Mouse (Mus musculus) cerebellum, adult 11 months (tissue): ENCODE measurements around the gene Cpeb2.

Source experiments
- DNase-seq: peaks from one replicate; pipeline ENCODE4 v3.0.0; 2022

Cpeb2 gene

DNA sequence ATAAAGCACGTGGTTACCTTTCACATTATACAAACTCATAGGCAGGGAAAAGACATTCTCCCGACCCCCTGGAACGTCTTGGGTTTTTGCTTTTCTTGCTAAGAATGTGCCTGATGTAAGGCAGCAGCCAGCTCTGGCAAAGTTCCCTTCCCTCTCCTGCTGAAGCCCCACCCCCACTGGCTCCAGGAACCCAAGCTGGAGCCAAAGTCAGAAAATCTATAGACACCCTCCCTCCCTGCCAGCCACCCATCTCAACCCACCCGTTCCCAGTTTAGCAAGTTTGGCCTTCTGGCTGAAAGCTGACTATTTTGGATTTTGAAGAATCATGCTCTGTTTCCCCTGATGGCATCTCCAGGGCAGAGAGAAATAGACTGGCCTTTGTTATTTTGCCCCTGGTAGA, 95.6 kb downstream of the Cpeb2 start:
- no peak for DNase-seq

DNA sequence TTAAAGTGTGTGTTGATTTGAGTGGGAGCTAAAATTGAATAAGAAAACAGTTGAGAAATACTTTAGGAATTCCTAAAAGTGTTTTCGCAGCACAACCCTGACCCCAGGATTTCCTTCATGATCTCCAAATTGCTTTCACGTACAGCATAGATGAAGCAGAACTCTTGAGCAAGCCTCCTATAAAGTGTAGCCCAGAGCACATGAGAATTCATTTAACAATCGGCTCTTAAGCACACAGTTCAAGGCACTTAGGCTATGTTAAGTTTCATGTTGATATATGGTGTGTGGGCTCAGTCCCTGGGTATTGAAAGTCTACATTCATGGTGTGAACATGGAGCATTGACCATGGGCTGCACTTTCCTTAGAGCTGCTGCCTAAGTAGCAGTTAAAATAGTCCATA, 97.3 kb downstream of the Cpeb2 start:
- DNase-seq = no peak

- DNase-seq = no peak
These were observed 101.5 kb downstream of the Cpeb2 start for GRCm38 (mm10) chr5:43334469-43334868.

DNA sequence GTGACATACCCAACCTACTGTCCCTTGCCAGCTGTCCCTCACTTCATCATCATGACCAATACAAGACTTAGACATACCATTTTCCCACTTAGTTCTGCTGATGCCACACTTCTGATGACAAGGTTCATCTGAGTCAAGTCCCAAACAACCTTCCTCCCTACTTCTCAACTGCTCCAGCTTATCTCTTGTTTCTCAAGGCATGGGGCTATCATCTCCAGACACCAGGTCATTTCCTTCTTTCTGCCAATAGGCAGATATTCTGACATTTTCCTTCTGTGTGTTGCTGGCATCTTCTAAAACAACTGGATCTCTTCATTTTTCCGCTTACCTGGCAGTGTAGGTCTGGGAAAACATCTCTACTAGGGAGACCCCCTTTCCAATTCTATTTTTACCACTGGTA, 104.2 kb downstream of the Cpeb2 start:
- DNase-seq = no peak

DNA sequence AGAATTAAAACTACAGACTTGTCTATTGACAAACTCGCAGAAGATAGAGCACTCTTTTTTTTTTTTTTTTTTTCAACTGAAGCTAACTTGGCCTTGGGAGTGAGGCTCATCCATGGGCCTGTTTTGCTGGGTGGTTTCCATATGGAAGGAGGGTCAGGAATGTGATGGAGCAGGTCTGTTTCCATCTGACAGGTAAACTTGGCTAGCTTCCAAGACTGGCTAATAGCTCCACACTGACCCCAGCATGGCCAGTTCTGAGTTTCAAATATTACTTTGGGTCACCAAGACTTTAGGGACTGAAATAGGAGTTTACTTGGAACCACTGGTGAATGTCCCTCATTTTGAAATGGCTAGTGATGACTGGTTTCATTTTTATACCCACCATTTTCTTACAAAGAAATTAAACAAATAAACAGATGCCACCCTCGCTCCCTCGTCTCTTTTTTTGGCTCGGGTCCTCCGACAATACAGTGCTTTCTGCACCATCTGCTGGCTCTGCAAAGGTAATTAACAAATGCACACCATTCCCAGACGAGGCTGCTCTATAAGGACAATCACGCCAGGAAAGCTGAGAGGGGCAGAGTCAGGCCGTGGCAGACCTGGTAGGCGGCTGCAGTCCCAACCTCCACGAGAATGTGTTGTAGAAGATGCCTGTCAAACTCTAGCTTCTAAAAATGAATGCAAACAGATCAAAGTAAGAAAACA, 106.0 kb downstream of the Cpeb2 start:
- DNase-seq = peak; percentile 81
